In the genomic region with DNA sequence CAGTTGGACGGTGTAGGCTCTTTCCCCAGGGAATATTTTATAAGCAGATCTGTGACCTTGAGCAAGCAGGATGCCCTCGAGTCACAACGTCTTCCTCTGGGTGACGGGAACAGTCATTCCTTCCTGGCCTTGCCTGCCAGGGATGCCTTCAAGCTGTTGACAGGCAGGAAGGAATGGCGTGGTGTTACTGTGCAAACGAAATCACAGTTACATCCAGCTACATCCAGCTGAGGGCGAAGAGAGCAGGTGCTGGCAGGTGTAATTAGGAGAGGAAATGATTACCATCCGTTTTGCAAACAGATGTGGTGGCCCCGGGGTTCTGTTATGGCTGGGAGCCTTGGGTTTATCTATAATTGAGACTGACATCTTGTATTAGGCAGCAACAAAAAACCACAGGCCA, we compare ENCODE assay signal across 12 mouse cellular contexts.
"Had no signal": no experiment of that assay in that cellular context is flagged by ENCODE, and none has a peak within 500 bp of the region (broad histone marks: within the 10 kb centered on the region; RNA-seq: fewer than 3 reads in every experiment).

No protein-coding gene starts in this region.

- H3K4me3 ChIP-seq: left cerebral cortex, adult 2 months; limb, embryonic 10.5 days; liver, embryonic 15.5 days had no signal

- H3K27me3 ChIP-seq: liver, embryonic 15.5 days had no signal

- H3K36me3 ChIP-seq: limb, embryonic 10.5 days; liver, embryonic 15.5 days had no signal

- H3K4me2 ChIP-seq: liver, embryonic 11.5 days; liver, embryonic 15.5 days had no signal

- ATAC-seq: lung, postnatal 0 days had no signal

- H3K4me1 ChIP-seq: limb, embryonic 10.5 days; liver, embryonic 15.5 days had no signal

- DNase-seq: kidney, adult 8-10 months; kidney, postnatal 25 days; lung, adult 2 months; right cerebral cortex, postnatal 14 days; thymus, postnatal 4 days had no signal

- H3K9ac ChIP-seq: liver, embryonic 15.5 days had no signal

- H3K27ac ChIP-seq: left cerebral cortex, adult 2 months; limb, embryonic 10.5 days; liver, embryonic 15.5 days; macrophage; stomach, postnatal 0 days had no signal

- H3K9me3 ChIP-seq: limb, embryonic 10.5 days had no signal
